Mouse (Mus musculus) ES-E14 (cell line): ENCODE results near the gene Dpyd.

Experiments used
- CHD2 ChIP-seq: IDR thresholded peaks from 2 replicates; pipeline ENCODE4 v1.6.1; 2014; ENCODE audit warnings: mild to moderate bottlenecking, low read depth, low read length, inconsistent platforms
- HCFC1 ChIP-seq: IDR thresholded peaks from 2 replicates; pipeline ENCODE4 v1.6.1; 2012; ENCODE audit warnings: low read length, inconsistent platforms, borderline replicate concordance; ENCODE audit not compliant: insufficient read depth
- ZNF384 ChIP-seq: IDR thresholded peaks from 2 replicates; pipeline ENCODE4 v1.6.1; 2012; ENCODE audit warnings: low read depth, low read length, inconsistent platforms

DNA sequence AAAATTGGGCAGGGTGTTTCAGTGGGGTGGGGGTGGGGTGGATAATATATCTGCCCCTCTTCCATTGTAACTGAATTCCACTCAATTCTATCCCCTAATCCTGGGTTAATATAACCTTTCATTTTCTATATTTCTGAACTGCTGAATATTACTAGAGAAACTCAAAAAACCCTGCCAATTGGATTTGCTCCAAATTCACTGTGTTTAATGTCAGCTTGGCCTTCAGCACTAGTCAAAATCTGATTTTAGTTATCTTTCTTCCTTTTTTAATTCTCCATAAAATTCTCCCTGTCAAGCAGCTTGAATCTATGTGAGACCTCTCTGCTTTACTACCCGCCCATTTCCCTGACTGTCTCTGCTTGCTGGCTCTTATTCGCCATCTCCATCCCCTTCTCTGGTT is 713.3 kb downstream of the Dpyd start:
- TF ChIP-seq ZNF384 (no peak), CHD2 (no peak), HCFC1 (no peak)
